ENCODE assay signal across 8 mouse cellular contexts in the genomic region with DNA sequence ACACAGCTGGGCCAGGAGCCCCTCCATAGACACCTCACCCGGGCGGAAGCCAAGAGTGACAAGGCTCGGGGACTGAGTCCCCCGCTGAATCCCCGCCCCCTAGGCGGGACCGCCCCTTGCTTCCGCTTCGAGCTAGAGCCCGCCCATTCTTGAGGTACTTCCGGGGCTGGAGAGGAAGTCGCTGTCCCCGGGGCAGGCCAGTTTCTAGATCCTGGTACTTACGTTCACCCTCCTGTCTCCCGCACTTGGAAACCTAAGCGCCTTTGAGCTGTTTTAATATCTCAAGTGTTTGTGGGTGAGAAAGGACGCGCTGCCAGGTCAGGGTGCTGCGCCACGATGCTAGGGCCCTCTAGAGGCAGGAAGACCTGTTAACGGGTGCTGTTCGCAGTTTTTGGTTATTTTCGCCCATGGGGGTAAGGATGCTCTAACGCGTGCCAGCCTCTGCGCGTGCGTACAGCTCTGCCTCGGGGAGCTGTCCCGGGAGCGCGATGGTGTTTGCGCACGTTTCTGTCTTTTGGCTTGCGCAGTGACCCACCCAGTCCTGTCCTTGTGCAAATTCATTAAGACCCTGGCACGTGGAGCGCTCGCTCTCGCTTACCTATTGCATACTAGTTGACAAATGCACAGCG. TPM values are rescaled to one million over a fixed set of nuclear protein-coding genes. Genes with fewer than 3 reads are reported as not detected.
DNase-seq lines count a peak whose midpoint lies in the region; ATAC-seq lines count a peak whose summit lies in the region.

A gene (minus strand): TSS at position 447 of the 629 bp plus-strand sequence.

- ATAC-seq in megakaryocyte progenitor cell, adult 5-6 weeks (replicated peaks; ENCODE audit: poor library complexity): peak; percentile 97

- peak; percentile 96 for DNase-seq in adipocyte (ENCODE audit: low spot score)
- peak; percentile 96 for DNase-seq in embryo, embryonic 10 days (ENCODE audit: low spot score)
- peak; percentile 93 for DNase-seq in gastrocnemius, postnatal 10 days
- peak; percentile 99 for DNase-seq in induced T-regulatory cell, adult 2 months (ENCODE audit: low read depth)
- DNase-seq in left cerebral cortex, adult 9 months (ENCODE audit: low spot score in 2 of 2): peak; percentile 89 to 95
- DNase-seq in right cerebral cortex, postnatal 14 days: peak; percentile 89
- peak; percentile 96 to 97 for DNase-seq in urinary bladder, postnatal 36 days (ENCODE audit: low spot score in 2 of 2)

RNA-seq across cellular contexts. Expression of the gene that starts here (rescaled TPM):
- total RNA-seq in gastrocnemius, postnatal 10 days (2021): 1 to 10 TPM; 3.5 to 4.2 TPM
- total RNA-seq in megakaryocyte progenitor cell, adult 5-6 weeks (2015): 0.93 and 1.2 TPM in 2 replicates
- 4.1 and 4.2 TPM in 2 replicates for total RNA-seq in megakaryocyte progenitor cell, adult 5-6 weeks (2017)

Comparison
In these comparisons a context has a peak if more than half of its experiments do, and no peak if none do; other contexts are left out.
1. Peak in every context shown above with its lines: DNase-seq and ATAC-seq.